Mouse (Mus musculus) kidney, adult 2 months (tissue): ENCODE data around the gene Btnl10. TPM values are rescaled to one million over a fixed set of nuclear protein-coding genes. Genes with fewer than 3 reads are reported as not detected.

Experiments used
- DNase-seq: peaks from one replicate; pipeline ENCODE4 v3.0.0; 2021
- H3K27ac ChIP-seq: fragments of 200-500 bp; 2 replicates; pipeline ENCODE4 v1.5.1; 2012; ENCODE audit warnings: low read depth, low read length, control low read depth, inconsistent platforms; ENCODE audit not compliant: insufficient read depth
- H3K27me3 ChIP-seq: fragments of 200-500 bp; replicated peaks from 2 replicates; pipeline ENCODE4 v1.6.1; 2012; ENCODE audit warnings: mild to moderate bottlenecking, moderate library complexity, low read length, inconsistent platforms; ENCODE audit not compliant: control insufficient read depth, insufficient read depth
- H3K36me3 ChIP-seq: fragments of 200-500 bp; 2 replicates; pipeline ENCODE4 v1.6.1; 2012; ENCODE audit warnings: mild to moderate bottlenecking, moderate library complexity, low read length, inconsistent platforms; ENCODE audit not compliant: control insufficient read depth, insufficient read depth
- H3K4me1 ChIP-seq: fragments of 200-500 bp; 2 replicates; pipeline ENCODE4 v1.6.1; 2011; ENCODE audit warnings: low read length; ENCODE audit not compliant: control insufficient read depth, insufficient read depth
- H3K4me3 ChIP-seq: fragments of 200-500 bp; 2 replicates; pipeline ENCODE4 v1.5.1; 2011; ENCODE audit warnings: mild to moderate bottlenecking, low read depth, low read length, control low read depth; ENCODE audit not compliant: insufficient read depth
- CTCF ChIP-seq: fragments of 200-500 bp; conservative IDR thresholded peaks from 2 replicates; pipeline ENCODE4 v1.5.1; 2011; ENCODE audit warnings: low read depth, mild to moderate bottlenecking, control low read depth, low read length, moderate library complexity, mixed read lengths; ENCODE audit not compliant: insufficient read depth, insufficient read length
- POLR2A ChIP-seq: fragments of 200-500 bp; IDR thresholded peaks from one replicate; pipeline ENCODE4 v1.6.1; 2011; ENCODE audit warnings: low read depth, low read length, control low read depth
- WGBS: fragments of 180-500 bp; shearing (Covaris S2); methylation state at CpG from one replicate; pipeline ENCODE4 v1.1.7; 2018; 5-methylcytosine and 5-hydroxymethylcytosine counted together
- polyA plus RNA-seq: library from polyadenylated mRNA; depleted of rRNA; stranded (reverse); fragments of >200 nt; gene quantifications from 2 replicates; pipeline ENCODE4 v1.2.3, GENCODE M21; 2012

Btnl10 gene
- polyA plus RNA-seq, 1 experiment = 0.27 TPM

DNA sequence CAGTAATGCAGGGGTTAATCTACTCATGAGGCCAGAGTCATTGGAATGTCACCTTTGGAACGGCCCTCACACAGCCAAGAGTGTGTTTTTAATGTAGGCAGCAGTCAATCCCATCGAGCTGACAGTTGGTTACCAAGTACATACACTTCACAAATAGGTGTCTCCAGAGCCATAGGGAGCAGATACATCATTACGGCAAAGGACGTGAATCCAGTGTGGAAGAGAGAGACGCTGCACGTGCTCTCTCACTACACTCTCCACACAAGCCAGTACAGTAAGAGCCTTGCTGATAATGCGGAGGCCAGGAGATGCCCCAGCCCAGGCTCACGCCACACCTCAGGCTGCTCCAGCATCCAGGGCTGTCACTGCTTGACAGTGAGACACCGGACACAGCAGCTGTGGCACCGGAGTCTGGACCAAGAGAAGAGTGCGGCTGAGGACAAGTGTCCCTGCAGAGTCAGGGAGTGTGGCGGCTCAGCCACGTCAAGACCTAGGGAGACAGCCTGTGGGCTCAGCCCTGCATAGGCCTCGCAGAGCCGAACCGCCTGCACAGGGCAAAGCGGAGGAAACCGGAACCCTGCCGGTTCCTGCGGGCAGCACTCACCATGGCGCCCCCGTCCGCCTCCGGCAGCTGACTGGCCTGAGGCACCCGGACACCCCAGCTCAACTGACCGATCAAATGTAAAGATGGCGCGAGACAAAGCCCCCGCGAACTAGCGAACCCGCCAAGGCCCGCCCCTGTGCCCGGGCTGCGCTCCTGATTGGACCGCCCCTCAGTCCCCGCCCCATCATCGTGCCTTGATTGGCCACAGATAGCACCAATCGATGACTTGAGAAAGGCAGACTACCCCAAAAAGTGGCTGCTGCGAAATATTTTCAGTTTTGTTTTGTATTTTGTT, 13.9 kb upstream of the Btnl10 start, which contains the start of gene Zfp39:
TSS of gene Zfp39 (minus strand) at position 715 of the 899 bp plus-strand sequence.
- H3K4me1 ChIP-seq = peaks cover 3% of the 10 kb centered on the region; the same call in 1 of the 2 replicates
- TF ChIP-seq CTCF = no peak
- TF ChIP-seq POLR2A = no peak
- no peaks in the 10 kb centered on the region for H3K27me3 ChIP-seq
- no peaks in the 10 kb centered on the region for H3K36me3 ChIP-seq
- peak within 1 kb of the TSS; percentile 81 for H3K4me3 ChIP-seq
- WGBS = under 1% methylated on average over 40 of the region's 40 CpGs
- DNase-seq = peak; percentile 98
- H3K27ac ChIP-seq = peak within 1 kb of the TSS; percentile 74

DNA sequence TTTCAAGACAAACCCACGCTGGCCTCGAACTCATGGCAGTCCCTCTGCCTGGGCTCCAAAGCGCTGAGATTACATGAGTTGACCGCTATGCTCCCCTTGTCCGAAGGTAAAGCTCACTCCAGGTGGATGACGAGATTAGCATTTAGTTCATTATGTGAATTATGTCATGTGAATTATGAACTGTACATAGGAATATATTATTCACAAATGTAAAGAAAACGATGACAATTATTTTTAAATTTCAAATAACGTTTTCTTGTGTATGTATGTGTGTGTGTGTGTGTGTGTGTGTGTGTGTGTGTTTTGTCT, 13.3 kb upstream of the Btnl10 start:
- no peak for DNase-seq
- H3K36me3 ChIP-seq = no peaks in the 10 kb centered on the region
- WGBS = 1% methylated on average over 8 of the region's 8 CpGs
- no peaks in the 10 kb centered on the region for H3K27me3 ChIP-seq
- peak overlapping the region; percentile 68; the same call in 1 of the 2 replicates for H3K27ac ChIP-seq
- H3K4me1 ChIP-seq = peaks cover 3% of the 10 kb centered on the region; the same call in 1 of the 2 replicates
- H3K4me3 ChIP-seq = peak overlapping the region; percentile 81
- TF ChIP-seq POLR2A (no peak), CTCF (no peak)

DNA sequence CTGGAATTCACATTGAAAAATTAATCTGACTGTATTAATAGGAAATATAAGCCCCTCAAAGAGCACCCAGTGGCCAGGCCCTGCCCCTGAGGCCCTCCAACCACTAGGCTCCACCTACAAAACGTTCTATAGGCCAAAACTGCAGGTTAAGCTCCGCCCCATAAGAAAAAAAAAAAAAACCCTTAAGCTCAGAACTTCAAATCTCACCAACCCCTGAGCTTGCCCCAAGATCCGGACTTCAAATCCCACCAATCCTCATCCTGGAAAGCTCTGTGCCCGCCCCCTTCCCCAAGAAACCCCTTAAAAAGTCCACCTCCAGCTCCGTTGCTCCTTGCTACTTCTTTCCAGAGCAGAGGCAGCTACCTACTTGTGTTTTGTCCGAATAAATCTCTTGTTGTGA, 12.9 kb upstream of the Btnl10 start:
- TF ChIP-seq POLR2A (no peak), CTCF (no peak)
- DNase-seq = peak; percentile 33
- Histone ChIP-seq H3K36me3 (no peaks in the 10 kb centered on the region), H3K27me3 (no peaks in the 10 kb centered on the region), H3K4me1 (peaks cover 3% of the 10 kb centered on the region; the same call in 1 of the 2 replicates), H3K27ac (no peak overlapping the region), H3K4me3 (no peak overlapping the region)
- 63% methylated on average over 6 of the region's 6 CpGs for WGBS

DNA sequence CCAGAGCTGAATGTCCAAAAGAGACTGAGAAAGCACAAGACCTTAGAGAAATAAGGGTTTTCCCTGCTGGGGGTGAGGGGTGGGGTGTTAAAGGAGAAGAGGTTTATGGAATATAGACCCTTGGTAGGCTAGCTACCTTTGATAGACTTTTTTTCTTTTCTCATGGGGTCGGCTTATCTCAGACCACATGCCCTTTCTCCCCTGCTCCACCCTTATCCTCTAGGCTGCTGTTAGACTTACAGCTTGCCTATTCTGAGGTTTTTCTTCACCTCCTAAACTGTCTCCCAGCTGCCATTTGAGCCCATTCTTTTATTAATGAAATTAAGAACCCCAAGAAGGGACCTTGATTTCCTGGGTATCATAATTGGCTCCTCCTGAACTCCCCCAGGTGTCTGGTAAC, 3.9 kb upstream of the Btnl10 start:
- no peak overlapping the region for H3K4me3 ChIP-seq
- WGBS = 94% methylated on average over 1 of the region's 1 CpGs
- no peaks in the 10 kb centered on the region for H3K36me3 ChIP-seq
- TF ChIP-seq CTCF (no peak), POLR2A (no peak)
- peaks cover 5% of the 10 kb centered on the region; the same call in 1 of the 2 replicates for H3K4me1 ChIP-seq
- no peak for DNase-seq
- no peak overlapping the region for H3K27ac ChIP-seq
- H3K27me3 ChIP-seq = no peaks in the 10 kb centered on the region

DNA sequence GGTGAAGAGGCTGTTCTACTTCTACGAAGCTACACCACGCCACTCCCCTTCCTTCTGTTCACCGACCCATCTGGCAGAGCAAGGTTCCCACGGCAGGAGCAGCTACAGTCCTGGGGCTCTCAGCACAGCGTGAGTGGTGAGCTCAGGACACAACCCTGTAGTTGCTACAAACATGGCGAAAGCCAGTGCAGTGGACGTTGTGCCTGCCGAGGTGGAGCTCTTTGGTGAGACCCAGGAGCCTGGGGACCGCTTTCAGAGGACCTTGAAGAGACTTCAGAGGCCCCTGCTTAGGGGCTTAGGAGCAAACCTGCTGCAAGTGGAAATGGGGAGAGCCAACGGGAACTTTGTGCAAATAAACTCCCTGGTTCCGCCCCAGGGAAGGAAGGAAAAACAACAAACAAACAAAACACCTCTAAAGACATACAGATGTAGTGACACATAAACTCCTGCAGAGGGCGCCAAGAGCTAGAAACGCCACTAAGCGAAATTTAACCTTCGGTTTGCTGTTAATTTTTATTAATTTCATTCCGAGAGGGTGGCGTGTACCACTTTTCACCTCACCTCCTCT, 3.2 kb upstream of the Btnl10 start:
- H3K4me3 ChIP-seq = peak overlapping the region; percentile 53
- WGBS = 9% methylated on average over 17 of the region's 17 CpGs
- H3K27me3 ChIP-seq = no peaks in the 10 kb centered on the region
- TF ChIP-seq POLR2A (no peak), CTCF (no peak; the same call in 1 of the 2 replicates)
- H3K36me3 ChIP-seq = no peaks in the 10 kb centered on the region
- H3K4me1 ChIP-seq = peaks cover 5% of the 10 kb centered on the region; the same call in 1 of the 2 replicates
- peak; percentile 57 for DNase-seq
- H3K27ac ChIP-seq = peak overlapping the region; percentile 56

DNA sequence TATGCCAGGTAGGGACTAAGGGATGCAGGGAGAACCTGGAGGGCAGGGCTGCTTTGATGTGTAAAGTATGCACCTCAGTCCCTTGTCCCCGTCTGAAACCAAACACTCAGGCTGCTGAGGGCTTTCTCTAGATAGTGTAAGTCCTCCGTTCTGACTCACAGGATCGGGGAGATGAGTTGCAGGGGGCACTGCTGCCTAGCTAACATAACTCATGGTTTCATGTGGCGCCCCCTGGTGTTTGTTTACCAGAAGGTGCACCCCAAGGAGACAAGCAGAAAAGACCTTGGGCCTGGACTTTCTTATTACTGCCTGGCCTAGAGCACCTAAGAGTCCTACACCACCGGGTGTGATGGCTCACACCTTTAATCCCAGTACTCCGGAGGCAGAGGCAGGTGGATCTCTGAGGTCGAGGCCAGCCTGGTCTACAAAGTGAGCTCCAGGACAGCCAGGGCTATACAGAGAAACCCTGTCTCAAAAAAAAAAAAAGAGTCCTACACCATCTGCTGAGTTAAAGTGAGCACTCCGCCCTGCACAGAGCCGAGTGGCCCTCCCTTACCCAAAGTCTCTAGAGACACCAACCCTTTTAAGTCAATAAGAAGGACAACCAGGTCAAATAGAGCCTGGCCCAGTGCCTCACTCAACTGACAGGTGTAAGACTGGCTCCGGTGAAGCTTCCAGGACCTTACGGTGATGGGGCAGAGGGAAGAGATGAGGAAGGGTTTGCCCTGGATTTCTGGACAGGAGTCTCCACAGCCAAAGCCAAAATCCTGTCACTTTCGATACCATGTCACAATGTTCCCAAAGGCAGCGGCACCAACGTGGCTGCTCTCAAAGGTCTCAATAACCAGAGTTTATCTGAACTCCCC, 596 bp upstream of the Btnl10 start:
- H3K27me3 ChIP-seq = no peaks in the 10 kb centered on the region
- DNase-seq = peak; percentile 42
- H3K36me3 ChIP-seq = no peaks in the 10 kb centered on the region
- no peak overlapping the region for H3K27ac ChIP-seq
- TF ChIP-seq CTCF (peak; percentile 57), POLR2A (no peak)
- H3K4me3 ChIP-seq = no peak overlapping the region
- 56% methylated on average over 14 of the region's 14 CpGs for WGBS
- peaks cover 5% of the 10 kb centered on the region; the same call in 1 of the 2 replicates for H3K4me1 ChIP-seq
